ENCODE assay signal across 9 mouse cellular contexts in the genomic region with DNA sequence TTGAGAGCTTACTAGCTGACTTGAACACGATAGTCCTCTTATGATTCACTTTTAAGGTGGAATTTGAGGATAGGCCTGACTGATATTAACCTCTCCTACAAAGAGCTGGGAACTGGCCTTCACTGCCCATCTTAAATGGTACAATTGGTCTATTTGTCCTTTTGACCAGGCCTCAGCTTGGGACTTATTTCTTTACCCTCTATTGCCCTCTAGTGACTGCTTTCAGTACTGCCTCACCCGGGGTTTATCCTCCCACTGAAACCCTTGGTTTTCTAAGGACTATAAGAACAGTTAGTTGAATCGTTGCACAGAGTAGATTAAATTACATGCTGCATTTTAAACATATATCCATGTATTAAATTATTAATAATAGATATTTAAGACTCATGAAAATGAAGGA. TPM values are rescaled to one million over a fixed set of nuclear protein-coding genes. Genes with fewer than 3 reads are reported as not detected.
DNase-seq lines count a peak whose midpoint lies in the region; ATAC-seq and TF ChIP-seq lines count a peak whose summit lies in the region.
"Had no signal": no experiment of that assay in that cellular context is flagged by ENCODE, and none has a peak within 500 bp of the region (broad histone marks: within the 10 kb centered on the region; RNA-seq: fewer than 3 reads in every experiment).

No protein-coding gene starts in this region.

- no peak overlapping the region for H3K4me3 ChIP-seq in CH12.LX (replicated peaks in 1 of 3; ENCODE audit: low read depth in 2 of 3, low read length in 2 of 3, poor library complexity in 1 of 3)
- H3K4me3 ChIP-seq in embryonic facial prominence, embryonic 14.5 days (ENCODE audit: low read depth, low read length): no peak overlapping the region
- no peak overlapping the region for H3K4me3 ChIP-seq in liver, postnatal 0 days (ENCODE audit: low read depth, low read length)
- H3K4me3 ChIP-seq: embryonic facial prominence, embryonic 15.5 days had no signal

- no peak for TF ChIP-seq EP300 in CH12.LX (IDR thresholded peaks at IDR 0.05; ENCODE audit: low read length)
- no peak for TF ChIP-seq EP300 in liver, postnatal 0 days (IDR thresholded peaks at IDR 0.05; ENCODE audit: low read depth)

- H3K4me2 ChIP-seq in CH12.LX (ENCODE audit: insufficient read depth, low read depth, poor library complexity, severe bottlenecking): no peak overlapping the region
- no peak overlapping the region for H3K4me2 ChIP-seq in embryonic facial prominence, embryonic 14.5 days (ENCODE audit: low read depth, low read length)
- H3K4me2 ChIP-seq in liver, postnatal 0 days (ENCODE audit: low read depth, low read length): no peak overlapping the region
- H3K4me2 ChIP-seq: embryonic facial prominence, embryonic 15.5 days had no signal

- in situ Hi-C loops in CH12.LX (cut with MboI; ENCODE audit: low pct_ligation_motif_present, low pct_unique_long_range_greater_than_20kb, low sequenced_read_pairs): loop anchor here (25.0 kb wide), 1 partner anchor 391 kb away; no protein-coding TSS in a partner anchor

- H3K36me3 ChIP-seq in CH12.LX (replicated peaks in 1 of 2; ENCODE audit: control insufficient read depth in 1 of 2, insufficient read depth in 1 of 2, low read length in 1 of 2): no peaks in the 10 kb centered on the region
- H3K36me3 ChIP-seq in embryonic facial prominence, embryonic 14.5 days (ENCODE audit: control insufficient read depth, insufficient read depth, low read length): no peaks in the 10 kb centered on the region
- no peaks in the 10 kb centered on the region for H3K36me3 ChIP-seq in liver, postnatal 0 days (replicated peaks; ENCODE audit: insufficient read depth, low read length)
- H3K36me3 ChIP-seq: embryonic facial prominence, embryonic 15.5 days had no signal

- H3K27me3 ChIP-seq in CH12.LX (replicated peaks): no peaks in the 10 kb centered on the region
- H3K27me3 ChIP-seq in embryonic facial prominence, embryonic 14.5 days (replicated peaks; ENCODE audit: control insufficient read depth, insufficient read depth, low read length): no peaks in the 10 kb centered on the region
- no peaks in the 10 kb centered on the region for H3K27me3 ChIP-seq in liver, postnatal 0 days (ENCODE audit: insufficient read depth, low read length)
- H3K27me3 ChIP-seq: embryonic facial prominence, embryonic 15.5 days had no signal

- dilution Hi-C loops in CH12.LX (cut with MboI; ENCODE audit: extremely low pct_ligation_motif_present, extremely low pct_unique_long_range_greater_than_20kb, low sequenced_read_pairs): no loop called here

- H3K27ac ChIP-seq in CH12.LX (ENCODE audit: insufficient read depth, low read depth): no peak overlapping the region
- no peak overlapping the region for H3K27ac ChIP-seq in embryonic facial prominence, embryonic 14.5 days (replicated peaks; ENCODE audit: low read depth, low read length)
- no peak overlapping the region for H3K27ac ChIP-seq in liver, postnatal 0 days (ENCODE audit: low read depth)
- H3K27ac ChIP-seq: embryonic facial prominence, embryonic 15.5 days had no signal

- peak; percentile 86 for TF ChIP-seq RAD21 in CH12.LX (IDR thresholded peaks at IDR 0.05; ENCODE audit: low read depth, low read length)

- TF ChIP-seq CTCF in CH12.LX (conservative IDR thresholded peaks at IDR 0.05 in 1 of 2, IDR thresholded peaks at IDR 0.05 in 1 of 2; ENCODE audit: low read depth in 2 of 2, low read length in 2 of 2): peak; percentile 85
- TF ChIP-seq CTCF in liver, postnatal 0 days (IDR thresholded peaks at IDR 0.05; ENCODE audit: low read depth): peak; percentile 82

- ATAC-seq in embryonic facial prominence, embryonic 14.5 days (ENCODE audit: low read depth): 0 out of 2 replicates have a peak, but pooled peaks have one; percentile 44
- no peak for ATAC-seq in liver, postnatal 0 days

- H3K4me1 ChIP-seq in CH12.LX (ENCODE audit: control insufficient read depth in 1 of 2, insufficient read depth in 2 of 2): no peaks in the 10 kb centered on the region
- no peaks in the 10 kb centered on the region for H3K4me1 ChIP-seq in embryonic facial prominence, embryonic 14.5 days (ENCODE audit: control insufficient read depth, insufficient read depth, low read length)
- H3K4me1 ChIP-seq in liver, postnatal 0 days (ENCODE audit: insufficient read depth): no peaks in the 10 kb centered on the region
- H3K4me1 ChIP-seq: embryonic facial prominence, embryonic 15.5 days had no signal

- peak; percentile 62 for DNase-seq in CH12.LX (ENCODE audit: extremely low read depth)
- DNase-seq in adrenal gland, postnatal 14 days: peak; percentile 78
- peak; percentile 71 for DNase-seq in embryonic facial prominence, embryonic 14.5 days (ENCODE audit: low spot score)
- DNase-seq in heart, postnatal 14 days: peak; percentile 65 to 85
- peak; percentile 51 to 88 for DNase-seq in kidney, postnatal 25 days
- DNase-seq in liver, postnatal 0 days: peak; percentile 54
- peak; percentile 40 for DNase-seq in ovary, postnatal 36 days (ENCODE audit: low spot score)
- peak; percentile 19 to 43 for DNase-seq in thymus, postnatal 36 days

- H3K9ac ChIP-seq in CH12.LX (ENCODE audit: insufficient read depth, low read depth): no peak overlapping the region
- H3K9ac ChIP-seq in embryonic facial prominence, embryonic 14.5 days (ENCODE audit: low read depth, low read length): no peak overlapping the region
- no peak overlapping the region for H3K9ac ChIP-seq in liver, postnatal 0 days (replicated peaks)
- H3K9ac ChIP-seq: embryonic facial prominence, embryonic 15.5 days had no signal

- no peaks in the 10 kb centered on the region for H3K9me3 ChIP-seq in CH12.LX (replicated peaks; ENCODE audit: low read length)
- H3K9me3 ChIP-seq in embryonic facial prominence, embryonic 14.5 days (ENCODE audit: control insufficient read depth, low read length): no peaks in the 10 kb centered on the region
- no peaks in the 10 kb centered on the region for H3K9me3 ChIP-seq in liver, postnatal 0 days (ENCODE audit: low read length)
- H3K9me3 ChIP-seq: embryonic facial prominence, embryonic 15.5 days had no signal

- 25% methylated on average over 3 of the region's 3 CpGs for WGBS in embryonic facial prominence, embryonic 14.5 days
- WGBS in liver, postnatal 0 days (ENCODE audit: insufficient replicate concordance): 27% methylated on average over 3 of the region's 3 CpGs

- no peaks in the 10 kb centered on the region for H3K79me2 ChIP-seq in CH12.LX (replicated peaks; ENCODE audit: control insufficient read depth, extremely low read depth, insufficient read depth, poor library complexity, severe bottlenecking)

- intact Hi-C loops in heart, postnatal 14 days (cut with DNase I): loop anchor here (2.0 to 5.0 kb wide), 3 partner anchors 356 to 499 kb away; no protein-coding TSS in a partner anchor

- no peak for TF ChIP-seq POLR2A in CH12.LX (IDR thresholded peaks at IDR 0.05; ENCODE audit: low read depth, low read length)

TF ChIP-seq in CH12.LX, 34 proteins besides CTCF, POLR2A, EP300 and RAD21:
- TF ChIP-seq SMC3 (IDR thresholded peaks at IDR 0.05; ENCODE audit: low read depth, low read length) (peak; percentile 77), ZC3H11A (IDR thresholded peaks at IDR 0.05; ENCODE audit: low read depth, low read length) (peak; percentile 17; the same call in 1 of the 2 replicates), CHD1 (IDR thresholded peaks at IDR 0.05; ENCODE audit: low read depth, low read length) (no peak)

RNA-seq across cellular contexts. Expression of gene Arsj, which starts 39.4 kb away (rescaled TPM):
- total RNA-seq in CH12.LX (2012; rRNA removed) (not detected in 2 replicates), CH12.LX (2014; rRNA removed) (not detected in 2 replicates)
- polyA plus RNA-seq in CH12.LX (2012; ENCODE audit: insufficient read length, low read depth): not detected in 2 replicates
- 0.26 and 0.56 TPM in 2 replicates for total RNA-seq in adrenal gland, postnatal 14 days (2021)
- polyA plus RNA-seq in embryonic facial prominence, embryonic 14.5 days (2014; fragmentation: Nextera tagmentation; extraction: Ambion mirVana): 5.0 and 5.6 TPM in 2 replicates
- under 1 TPM; 0.62 to 0.68 TPM for total RNA-seq in heart, postnatal 14 days (2021)
- polyA plus RNA-seq in liver, postnatal 0 days (2015; fragmentation: Nextera tagmentation; extraction: Ambion mirVana): not detected in 2 replicates
